Mouse (Mus musculus) MEL (cell line): ENCODE results near the gene Zfp507. TPM values are rescaled to one million over a fixed set of nuclear protein-coding genes. Genes with fewer than 3 reads are reported as not detected.

ENCODE experiments used
- DNase-seq: peaks from one replicate; pipeline ENCODE4 v3.0.0; 2011; ENCODE audit warnings: low read depth, low spot score
- H3K27ac ChIP-seq: 2 replicates; pipeline ENCODE4 v1.5.1; 2012; ENCODE audit warnings: low read depth, mild to moderate bottlenecking, control low read depth, low read length, moderate library complexity; ENCODE audit not compliant: control insufficient read depth
- H3K27me3 ChIP-seq, 2 experiments: fragments of 150-350 bp in 1 of 2; sonication (generic) in 1 of 2; 2 replicates each; pipeline ENCODE4 v1.6.1; 2012; ENCODE audit warnings: low read length in 2 of 2, mild to moderate bottlenecking in 2 of 2, improper control_type of control experiment in 1 of 2, moderate library complexity in 1 of 2; ENCODE audit not compliant: insufficient read depth in 2 of 2, control insufficient read depth in 1 of 2
- H3K36me3 ChIP-seq, 2 experiments: 2 replicates each; pipeline ENCODE4 v1.6.1; 2012 to 2014; ENCODE audit warnings: low read length in 2 of 2, improper control_type of control experiment in 1 of 2, inconsistent platforms in 1 of 2, mild to moderate bottlenecking in 1 of 2; ENCODE audit not compliant: insufficient read depth in 2 of 2, control insufficient read depth in 1 of 2
- H3K4me1 ChIP-seq, 2 experiments: fragments of 150-350 bp in 1 of 2; sonication (generic) in 1 of 2; 2 replicates each; pipeline ENCODE4 v1.6.1; 2012; ENCODE audit warnings: low read length in 2 of 2, improper control_type of control experiment in 1 of 2, mild to moderate bottlenecking in 1 of 2; ENCODE audit not compliant: insufficient read depth in 2 of 2, control insufficient read depth in 1 of 2
- H3K4me3 ChIP-seq, 2 experiments: fragments of 150-350 bp in 1 of 2; sonication (generic) in 1 of 2; 2 replicates each; pipeline ENCODE4 v1.5.1; 2012; ENCODE audit warnings: low read depth in 2 of 2, low read length in 2 of 2, mild to moderate bottlenecking in 2 of 2, moderate library complexity in 2 of 2, control low read depth in 1 of 2, improper control_type of control experiment in 1 of 2; ENCODE audit not compliant: control insufficient read depth in 1 of 2, insufficient read depth in 1 of 2
- H3K79me2 ChIP-seq: 2 replicates; pipeline ENCODE4 v1.6.1; 2012; ENCODE audit warnings: mild to moderate bottlenecking, low read length, moderate library complexity; ENCODE audit not compliant: control insufficient read depth, poor library complexity, insufficient read depth
- H3K9ac ChIP-seq: 2 replicates; pipeline ENCODE4 v1.6.1; 2012; ENCODE audit warnings: low read depth, mild to moderate bottlenecking, control low read depth, low read length, moderate library complexity; ENCODE audit not compliant: control insufficient read depth, poor library complexity, severe bottlenecking
- H3K9me3 ChIP-seq: fragments of 150-350 bp; sonication (generic); replicated peaks from 2 replicates; pipeline ENCODE4 v1.6.1; 2012; ENCODE audit warnings: mild to moderate bottlenecking, low read length, improper control_type of control experiment, moderate library complexity; ENCODE audit not compliant: insufficient read depth
- BHLHE40 ChIP-seq: IDR thresholded peaks from 2 replicates; pipeline ENCODE4 v1.6.1; 2012; ENCODE audit warnings: low read depth, mild to moderate bottlenecking, inconsistent platforms, low read length, improper control_type of control experiment, borderline replicate concordance
- CHD2 ChIP-seq: IDR thresholded peaks from 2 replicates; pipeline ENCODE4 v1.6.1; 2011; ENCODE audit warnings: low read length, improper control_type of control experiment
- CTCF ChIP-seq, 3 experiments: IDR thresholded peaks in 2 of 3; conservative IDR thresholded peaks in 1 of 3; 2 replicates each; pipeline ENCODE4 v1.5.1; 2011 to 2012; ENCODE audit warnings: low read length in 3 of 3, low read depth in 2 of 3, mild to moderate bottlenecking in 2 of 3, improper control_type of control experiment in 1 of 3, inconsistent platforms in 1 of 3, mixed read lengths in 1 of 3, moderate library complexity in 1 of 3; ENCODE audit not compliant: control insufficient read depth in 1 of 3, insufficient read depth in 1 of 3, poor library complexity in 1 of 3, severe bottlenecking in 1 of 3
- EP300 ChIP-seq, 2 experiments: IDR thresholded peaks; 2 replicates each; pipeline ENCODE4 v1.6.1; 2011; ENCODE audit warnings: improper control_type of control experiment in 2 of 2, low read length in 2 of 2, low read depth in 1 of 2, mild to moderate bottlenecking in 1 of 2
- ETS1 ChIP-seq: IDR thresholded peaks from 2 replicates; pipeline ENCODE4 v1.6.1; 2012; ENCODE audit warnings: low read depth, mild to moderate bottlenecking, inconsistent platforms, low read length, improper control_type of control experiment, moderate library complexity
- GABPA ChIP-seq: IDR thresholded peaks from 2 replicates; pipeline ENCODE4 v1.6.1; 2012; ENCODE audit warnings: low read depth, mild to moderate bottlenecking, inconsistent platforms, low read length, improper control_type of control experiment, moderate library complexity
- GATA1 ChIP-seq: IDR thresholded peaks from 2 replicates; pipeline ENCODE4 v1.6.1; 2011; ENCODE audit warnings: low read depth, low read length, improper control_type of control experiment
- HCFC1 ChIP-seq: IDR thresholded peaks from 2 replicates; pipeline ENCODE4 v1.6.1; 2012; ENCODE audit warnings: low read depth, mild to moderate bottlenecking, inconsistent platforms, low read length, improper control_type of control experiment, moderate library complexity
- JUND ChIP-seq: IDR thresholded peaks from 2 replicates; pipeline ENCODE4 v1.6.1; 2011; ENCODE audit warnings: low read depth, mild to moderate bottlenecking, improper control_type of control experiment, low read length
- MAZ ChIP-seq: IDR thresholded peaks from 2 replicates; pipeline ENCODE4 v1.6.1; 2012; ENCODE audit warnings: low read depth, mild to moderate bottlenecking, inconsistent platforms, low read length, improper control_type of control experiment
- MEF2A ChIP-seq: IDR thresholded peaks from 2 replicates; pipeline ENCODE4 v1.6.1; 2014; ENCODE audit warnings: low read depth, mild to moderate bottlenecking, inconsistent platforms, low read length, improper control_type of control experiment; ENCODE audit not compliant: poor library complexity, insufficient replicate concordance, severe bottlenecking; ENCODE audit errors: extremely low read depth
- MXI1 ChIP-seq: IDR thresholded peaks from 2 replicates; pipeline ENCODE4 v1.6.1; 2011; ENCODE audit warnings: mild to moderate bottlenecking, low read depth, low read length, improper control_type of control experiment
- MYB ChIP-seq: IDR thresholded peaks from 2 replicates; pipeline ENCODE4 v1.6.1; 2011; ENCODE audit warnings: mild to moderate bottlenecking, low read depth, low read length, improper control_type of control experiment
- MYC ChIP-seq: IDR thresholded peaks from 2 replicates; pipeline ENCODE4 v1.6.1; 2011; ENCODE audit warnings: low read depth, mild to moderate bottlenecking, low read length, improper control_type of control experiment, moderate library complexity
- NELFE ChIP-seq: IDR thresholded peaks from 2 replicates; pipeline ENCODE4 v1.6.1; 2011; ENCODE audit warnings: low read depth, low read length, improper control_type of control experiment
- NRF1 ChIP-seq: IDR thresholded peaks from 2 replicates; pipeline ENCODE4 v1.6.1; 2014; ENCODE audit warnings: low read depth, mild to moderate bottlenecking, inconsistent platforms, low read length, improper control_type of control experiment, moderate library complexity; ENCODE audit not compliant: poor library complexity, insufficient read depth, severe bottlenecking
- POLR2AphosphoS5 ChIP-seq: IDR thresholded peaks from 2 replicates; pipeline ENCODE4 v1.6.1; 2012; ENCODE audit warnings: low read depth, borderline replicate concordance, mild to moderate bottlenecking, inconsistent platforms, low read length, moderate library complexity, mixed read lengths
- RAD21 ChIP-seq: IDR thresholded peaks from 2 replicates; pipeline ENCODE4 v1.6.1; 2011; ENCODE audit warnings: mild to moderate bottlenecking, low read depth, low read length, improper control_type of control experiment
- SMC3 ChIP-seq: IDR thresholded peaks from 2 replicates; pipeline ENCODE4 v1.6.1; 2011; ENCODE audit warnings: low read depth, low read length, improper control_type of control experiment
- TAL1 ChIP-seq: IDR thresholded peaks from 2 replicates; pipeline ENCODE4 v1.6.1; 2012; ENCODE audit warnings: mild to moderate bottlenecking, inconsistent platforms, low read length, moderate library complexity, mixed read lengths
- ZC3H11A ChIP-seq: IDR thresholded peaks from 2 replicates; pipeline ENCODE4 v1.6.1; 2012; ENCODE audit warnings: low read depth, mild to moderate bottlenecking, inconsistent platforms, low read length, improper control_type of control experiment
- ZKSCAN1 ChIP-seq: IDR thresholded peaks from 2 replicates; pipeline ENCODE4 v1.6.1; 2012; ENCODE audit warnings: low read depth, mild to moderate bottlenecking, inconsistent platforms, low read length, improper control_type of control experiment, moderate library complexity
- ZNF384 ChIP-seq: IDR thresholded peaks from 2 replicates; pipeline ENCODE4 v1.6.1; 2012; ENCODE audit warnings: low read depth, mild to moderate bottlenecking, inconsistent platforms, low read length, improper control_type of control experiment
- polyA plus RNA-seq, 2 experiments: library from polyadenylated mRNA; stranded (reverse) in 1 of 2; unstranded in 1 of 2; fragments of >175 nt in 1 of 2; fragments of >200 nt in 1 of 2; gene quantifications; 2 replicates each; pipeline versions ENCODE4 v1.2.1 to v1.2.4; 2012; ENCODE audit warnings: low replicate concordance in 2 of 2, low read depth in 1 of 2; ENCODE audit not compliant: insufficient read length in 2 of 2, insufficient read depth in 1 of 2, missing spikeins in 1 of 2
- total RNA-seq: library from RNA; depleted of rRNA; stranded (reverse); fragments of 300-350 nt; gene quantifications from 2 replicates; pipeline ENCODE4 v1.2.3, GENCODE M21; 2012

Zfp507 gene
- total and polyA plus RNA-seq, 3 experiments = 16.4 to 67.2 (median 17.7) TPM

DNA sequence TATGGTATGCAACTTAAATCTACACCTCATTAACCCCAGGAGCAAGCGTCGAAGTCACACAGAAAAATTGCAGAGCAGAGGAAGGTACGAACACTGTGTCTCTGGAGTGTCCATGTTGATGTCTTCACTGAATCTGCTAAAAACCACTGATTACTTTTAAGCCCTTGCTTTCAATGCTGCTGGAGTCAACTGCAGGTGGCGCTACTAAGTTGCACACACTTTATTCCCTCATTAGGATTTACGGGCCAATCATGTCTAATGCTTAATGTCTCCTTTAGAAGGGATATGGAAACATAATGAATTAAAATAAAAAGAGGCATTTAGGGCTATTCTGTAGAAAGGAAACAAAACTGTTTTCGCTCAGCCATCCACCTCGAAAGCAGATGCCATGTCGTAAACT, 12.6 kb downstream of the Zfp507 start:
- DNase-seq = peak; percentile 49
- TF ChIP-seq MYB = no peak
- 0 out of 2 replicates have a peak, but pooled peaks have one; percentile 27 for TF ChIP-seq MYC
- TF ChIP-seq SMC3 = peak; percentile 55
- peak; percentile 42 for TF ChIP-seq RAD21
- TF ChIP-seq GABPA = no peak
- no peak for TF ChIP-seq GATA1
- TF ChIP-seq ZC3H11A = no peak
- no peak for TF ChIP-seq ZKSCAN1
- no peak for TF ChIP-seq ZNF384
- no peak for TF ChIP-seq ETS1
- TF ChIP-seq MAZ = no peak
- peak; percentile 48 to 68 (median 53) for TF ChIP-seq CTCF (IDR thresholded peaks at IDR 0.05 in 2 of 3, conservative IDR thresholded peaks at IDR 0.05 in 1 of 3; ENCODE audit: control insufficient read depth in 1 of 3, insufficient read depth in 1 of 3, low read depth in 2 of 3, low read length in 3 of 3, poor library complexity in 1 of 3, severe bottlenecking in 1 of 3)
- no peak for TF ChIP-seq NELFE
- TF ChIP-seq POLR2AphosphoS5 = no peak
- Histone ChIP-seq H3K9ac (no peak overlapping the region), H3K4me3 (no peak overlapping the region), H3K27ac (no peak overlapping the region), H3K9me3 (no peaks in the 10 kb centered on the region), H3K36me3 (peaks cover 28 to 29% of the 10 kb centered on the region in 2 experiments), H3K27me3 (no peaks in the 10 kb centered on the region), H3K4me1 (peaks cover 7 to 29% of the 10 kb centered on the region in 2 experiments), H3K79me2 (no peaks in the 10 kb centered on the region)

DNA sequence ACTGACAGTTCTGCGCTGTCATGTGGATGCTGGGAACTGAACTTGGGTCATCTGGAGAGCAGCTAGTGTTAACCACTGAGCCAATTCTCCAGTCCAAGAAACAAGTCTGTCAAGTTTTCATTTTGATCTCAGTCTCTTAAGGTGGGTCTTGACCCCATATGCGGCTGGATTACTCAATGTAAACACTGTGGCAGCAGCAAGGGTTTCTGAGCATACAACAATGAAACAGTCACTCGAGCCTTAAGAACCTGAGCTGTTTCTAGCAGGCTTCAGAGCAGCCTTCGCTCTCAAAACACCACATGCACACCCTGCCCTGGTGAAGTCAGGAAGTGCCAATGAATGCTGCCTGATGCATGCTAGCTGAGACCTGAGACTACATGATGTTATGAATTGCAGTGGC, 17.2 kb downstream of the Zfp507 start:
- H3K4me1 ChIP-seq = no peaks in the 10 kb centered on the region
- H3K4me3 ChIP-seq = no peak overlapping the region
- TF ChIP-seq HCFC1 = no peak
- no peak for TF ChIP-seq EP300 (IDR thresholded peaks at IDR 0.05; ENCODE audit: low read depth in 1 of 2, low read length in 2 of 2)
- no peak for TF ChIP-seq BHLHE40
- no peak for TF ChIP-seq NRF1
- TF ChIP-seq TAL1 = no peak
- TF ChIP-seq MEF2A = no peak
- no peak for TF ChIP-seq MYC
- TF ChIP-seq CHD2 = no peak
- no peak for TF ChIP-seq MXI1
- TF ChIP-seq JUND = no peak
- TF ChIP-seq MYB = no peak
- TF ChIP-seq, all 39 proteins: peak for 0
- no peaks in the 10 kb centered on the region for H3K9me3 ChIP-seq
- H3K27ac ChIP-seq = no peak overlapping the region
- no peaks in the 10 kb centered on the region for H3K27me3 ChIP-seq
- peaks cover 0 to 15% of the 10 kb centered on the region in 2 experiments; a peak in 2 of 4 replicates for H3K36me3 ChIP-seq
- no peaks in the 10 kb centered on the region for H3K79me2 ChIP-seq
- no peak for DNase-seq
- H3K9ac ChIP-seq = no peak overlapping the region
